Mouse (Mus musculus): ENCODE results near the gene Try5. TPM values are rescaled to one million over a fixed set of nuclear protein-coding genes. Genes with fewer than 3 reads are reported as not detected.
"Not testable (repeated sequence)": the region's sequence is repeated elsewhere in the genome, so short reads cannot be mapped to it uniquely, and the experiment has no call there.

Try5 gene
- not detected in 2 replicates for polyA plus RNA-seq (2015; fragmentation: Nextera tagmentation; extraction: Ambion mirVana)

GRCm38 (mm10) chr6:41316741-41317140 is at the start of gene Try5:
Gene Try5 (minus strand): TSS chr6:41316841.
- 72% methylated on average over 3 of the region's 3 CpGs for WGBS

DNA sequence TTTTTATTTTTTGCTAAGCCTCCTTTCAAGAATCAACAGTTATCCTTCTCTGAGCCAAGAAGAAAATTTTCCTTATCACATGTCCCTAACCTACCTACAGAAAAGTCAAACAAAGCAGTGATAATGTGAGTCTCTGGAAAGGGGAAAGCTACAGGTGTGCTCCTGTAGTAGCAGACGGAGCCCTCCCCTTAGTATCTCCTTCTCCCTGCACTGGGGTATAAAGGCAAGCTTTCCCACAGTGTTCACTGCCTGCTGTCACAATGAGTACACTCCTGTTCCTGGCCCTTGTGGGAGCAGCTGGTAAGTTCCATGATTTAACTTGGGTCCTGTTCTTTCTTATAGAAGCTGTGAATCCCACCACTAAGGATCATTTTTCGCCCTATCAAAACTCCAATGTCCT is 37.3 kb upstream of the Try5 start, which contains the start of gene Try10:
Gene Try10, plus strand, starts transcription at position 174 of the 400 bp plus-strand sequence.
- no peaks in the 10 kb centered on the region for H3K36me3 ChIP-seq (ENCODE audit: control insufficient read depth, insufficient read depth, low read length)
- H3K9ac ChIP-seq (ENCODE audit: low read depth, low read length): no peak within 1 kb of the TSS
- no peaks in the 10 kb centered on the region for H3K27me3 ChIP-seq (ENCODE audit: control insufficient read depth, insufficient read depth, low read depth, low read length)
- 84% methylated on average over 2 of the region's 2 CpGs for WGBS
- no peak within 1 kb of the TSS for H3K4me2 ChIP-seq (ENCODE audit: low read length)
- no peak within 1 kb of the TSS for H3K27ac ChIP-seq (ENCODE audit: low read length)
- H3K4me3 ChIP-seq (ENCODE audit: low read depth, low read length): no peak within 1 kb of the TSS
- no peaks in the 10 kb centered on the region for H3K4me1 ChIP-seq (ENCODE audit: control insufficient read depth, insufficient read depth, low read length)
- no peak for ATAC-seq
- no peaks in the 10 kb centered on the region for H3K9me3 ChIP-seq (replicated peaks; ENCODE audit: control insufficient read depth, low read length, poor library complexity, severe bottlenecking)

More at GRCm38 (mm10) chr6:41316741-41317140, at the start of gene Try5:
- H3K9me3 ChIP-seq (replicated peaks; ENCODE audit: control insufficient read depth, low read length, poor library complexity, severe bottlenecking); H3K36me3 ChIP-seq (ENCODE audit: control insufficient read depth, insufficient read depth, low read length); H3K9ac ChIP-seq (ENCODE audit: low read depth, low read length); ATAC-seq; H3K27me3 ChIP-seq (ENCODE audit: control insufficient read depth, insufficient read depth, low read depth, low read length); H3K27ac ChIP-seq (ENCODE audit: low read length); H3K4me1 ChIP-seq (ENCODE audit: control insufficient read depth, insufficient read depth, low read length); H3K4me2 ChIP-seq (ENCODE audit: low read length); H3K4me3 ChIP-seq (ENCODE audit: low read depth, low read length): not testable (repeated sequence)

DNA sequence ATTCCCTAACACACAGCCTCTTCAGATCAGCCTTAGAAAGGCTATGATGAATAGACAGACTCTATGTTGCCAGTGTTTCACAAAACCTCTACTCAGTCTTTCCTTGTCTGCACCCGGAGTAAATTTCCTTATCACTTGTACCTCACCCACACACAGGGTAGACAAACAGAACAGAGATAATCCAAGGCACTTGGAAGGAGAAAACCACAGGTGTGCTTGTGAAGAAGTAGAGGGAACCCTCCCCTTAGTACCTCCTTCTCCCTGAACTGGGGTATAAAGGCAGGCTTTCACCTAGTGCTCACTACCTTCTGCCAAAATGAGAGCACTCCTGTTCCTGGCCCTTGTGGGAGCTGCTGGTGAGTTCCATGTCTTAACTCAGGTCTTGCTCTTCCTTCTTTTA is 14.7 kb downstream of the Try5 start, which contains the start of gene Try4:
Gene Try4, plus strand, starts transcription at position 301 of the 400 bp plus-strand sequence.
- ATAC-seq: no peak
- Histone ChIP-seq H3K4me1 (ENCODE audit: control insufficient read depth, insufficient read depth, low read length) (no peaks in the 10 kb centered on the region), H3K27me3 (ENCODE audit: control insufficient read depth, insufficient read depth, low read depth, low read length) (no peaks in the 10 kb centered on the region), H3K4me2 (ENCODE audit: low read length) (no peak within 1 kb of the TSS), H3K36me3 (ENCODE audit: control insufficient read depth, insufficient read depth, low read length) (no peaks in the 10 kb centered on the region), H3K4me3 (ENCODE audit: low read depth, low read length) (no peak within 1 kb of the TSS), H3K9me3 (replicated peaks; ENCODE audit: control insufficient read depth, low read length, poor library complexity, severe bottlenecking) (no peaks in the 10 kb centered on the region), H3K9ac (ENCODE audit: low read depth, low read length) (no peak within 1 kb of the TSS), H3K27ac (ENCODE audit: low read length) (no peak within 1 kb of the TSS)
- 92% methylated on average over 1 of the region's 1 CpGs for WGBS

- H3K27me3 ChIP-seq (ENCODE audit: control insufficient read depth, insufficient read depth, low read depth, low read length): no peaks in the 10 kb centered on the region
- no peak for ATAC-seq
- H3K9me3 ChIP-seq (replicated peaks; ENCODE audit: control insufficient read depth, low read length, poor library complexity, severe bottlenecking): no peaks in the 10 kb centered on the region
- no peak overlapping the region for H3K9ac ChIP-seq (ENCODE audit: low read depth, low read length)
- 8% methylated on average over 1 of the region's 1 CpGs for WGBS
- H3K27ac ChIP-seq (ENCODE audit: low read length): no peak overlapping the region
- no peak overlapping the region for H3K4me2 ChIP-seq (ENCODE audit: low read length)
- no peak overlapping the region for H3K4me3 ChIP-seq (ENCODE audit: low read depth, low read length)
- no peaks in the 10 kb centered on the region for H3K4me1 ChIP-seq (ENCODE audit: control insufficient read depth, insufficient read depth, low read length)
- H3K36me3 ChIP-seq (ENCODE audit: control insufficient read depth, insufficient read depth, low read length): no peaks in the 10 kb centered on the region
These were observed 18.4 kb downstream of the Try5 start for GRCm38 (mm10) chr6:41298255-41298654.

GRCm38 (mm10) chr6:41266140-41266539 is 50.5 kb downstream of the Try5 start:
- Histone ChIP-seq H3K4me1 (ENCODE audit: control insufficient read depth, insufficient read depth, low read length) (no peaks in the 10 kb centered on the region), H3K9ac (ENCODE audit: low read depth, low read length) (no peak overlapping the region), H3K27me3 (ENCODE audit: control insufficient read depth, insufficient read depth, low read depth, low read length) (no peaks in the 10 kb centered on the region), H3K4me2 (ENCODE audit: low read length) (no peak overlapping the region), H3K27ac (ENCODE audit: low read length) (no peak overlapping the region), H3K36me3 (ENCODE audit: control insufficient read depth, insufficient read depth, low read length) (no peaks in the 10 kb centered on the region), H3K4me3 (ENCODE audit: low read depth, low read length) (no peak overlapping the region), H3K9me3 (replicated peaks; ENCODE audit: control insufficient read depth, low read length, poor library complexity, severe bottlenecking) (no peaks in the 10 kb centered on the region)
- WGBS: 88% methylated on average over 6 of the region's 6 CpGs
- no peak for ATAC-seq

DNA sequence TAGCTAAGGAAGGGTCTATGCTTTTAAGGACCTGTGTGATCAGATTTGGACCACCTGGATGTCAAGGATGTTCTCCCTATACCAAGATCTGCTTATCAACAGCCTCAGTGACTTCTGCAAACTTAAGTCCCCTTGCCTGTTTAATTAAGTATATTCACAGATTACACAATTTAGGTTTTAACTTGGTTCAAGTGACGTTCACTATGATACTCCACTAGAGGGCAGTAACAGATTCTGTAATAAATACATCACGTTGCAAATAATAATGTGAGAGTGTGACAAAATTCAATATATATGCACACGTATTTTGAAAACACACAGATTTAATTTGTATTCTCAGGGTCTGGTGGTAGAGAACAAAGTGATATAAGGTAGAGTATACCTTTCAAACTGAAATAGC is 53.8 kb downstream of the Try5 start:
- Histone ChIP-seq H3K27me3 (ENCODE audit: control insufficient read depth, insufficient read depth, low read depth, low read length) (no peaks in the 10 kb centered on the region), H3K4me3 (ENCODE audit: low read depth, low read length) (no peak overlapping the region), H3K27ac (ENCODE audit: low read length) (no peak overlapping the region), H3K4me2 (ENCODE audit: low read length) (no peak overlapping the region), H3K9ac (ENCODE audit: low read depth, low read length) (no peak overlapping the region), H3K4me1 (ENCODE audit: control insufficient read depth, insufficient read depth, low read length) (no peaks in the 10 kb centered on the region), H3K36me3 (ENCODE audit: control insufficient read depth, insufficient read depth, low read length) (no peaks in the 10 kb centered on the region), H3K9me3 (replicated peaks; ENCODE audit: control insufficient read depth, low read length, poor library complexity, severe bottlenecking) (no peaks in the 10 kb centered on the region)
- ATAC-seq: no peak
- WGBS: 33% methylated on average over 3 of the region's 3 CpGs

Other genes with a start within 250 kb of the Try5 start
- not detected in 2 replicates for gene Try4, start 14.6 kb downstream of the Try5 start, polyA plus RNA-seq (2015; fragmentation: Nextera tagmentation; extraction: Ambion mirVana)
- gene Try10, start 37.3 kb upstream of the Try5 start, polyA plus RNA-seq (2015; fragmentation: Nextera tagmentation; extraction: Ambion mirVana): not detected in 2 replicates
- gene Prss3, start 60.8 kb upstream of the Try5 start, polyA plus RNA-seq (2015; fragmentation: Nextera tagmentation; extraction: Ambion mirVana): not detected in 2 replicates
- gene Gm5771, start 75.5 kb upstream of the Try5 start, polyA plus RNA-seq (2015; fragmentation: Nextera tagmentation; extraction: Ambion mirVana): not detected in 2 replicates
- not detected in 2 replicates for gene Gm10334, start 129.3 kb upstream of the Try5 start, polyA plus RNA-seq (2015; fragmentation: Nextera tagmentation; extraction: Ambion mirVana)
- gene Prss1, start 142.1 kb upstream of the Try5 start, polyA plus RNA-seq (2015; fragmentation: Nextera tagmentation; extraction: Ambion mirVana): not detected in 2 replicates
- gene Prss2, start 204.9 kb upstream of the Try5 start, polyA plus RNA-seq (2015; fragmentation: Nextera tagmentation; extraction: Ambion mirVana): not detected in 2 replicates